Mouse (Mus musculus): ENCODE data around the gene Zmiz2. TPM values are rescaled to one million over a fixed set of nuclear protein-coding genes. Genes with fewer than 3 reads are reported as not detected.
"Not testable (repeated sequence)": the region's sequence is repeated elsewhere in the genome, so short reads cannot be mapped to it uniquely, and the experiment has no call there.

Gene Zmiz2
- total RNA-seq, 1 experiment: 19.6 TPM

DNA sequence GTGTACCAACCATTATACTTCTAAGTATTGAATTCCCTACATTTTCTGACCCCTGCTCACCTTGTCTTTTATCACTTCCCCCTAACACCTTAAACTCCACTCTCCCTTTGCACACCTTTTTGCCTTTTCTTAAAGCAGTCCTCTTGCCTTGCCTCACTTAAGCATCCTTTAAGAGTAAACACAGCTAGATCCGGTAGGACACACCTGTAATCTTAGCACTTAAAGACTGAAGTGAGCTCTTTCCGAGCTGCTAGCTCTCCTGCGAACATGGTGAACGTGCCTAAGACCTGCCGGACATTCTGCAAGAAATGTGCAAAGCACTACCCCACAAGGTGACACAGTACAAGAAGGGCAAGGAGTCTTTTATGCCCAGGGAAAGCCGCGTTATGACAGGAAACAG, 57.1 kb downstream of the Zmiz2 start:
- in situ Hi-C loops (cut with MboI; ENCODE audit: low sequenced_read_pairs in 2 of 2, unreplicated experiment in 2 of 2): no loop called here
- H3K36me3 ChIP-seq (ENCODE audit: control insufficient read depth, insufficient read depth, low read length, poor library complexity, severe bottlenecking): 0 out of 2 replicates have a peak, but pooled peaks cover 2% of the 10 kb centered on the region
- no peak for TF ChIP-seq HCFC1 (IDR thresholded peaks at IDR 0.05; ENCODE audit: borderline replicate concordance, insufficient read depth, low read length)
- TF ChIP-seq ZC3H11A (IDR thresholded peaks at IDR 0.05; ENCODE audit: borderline replicate concordance, low read depth, low read length): no peak
- no peak for TF ChIP-seq MAFK (IDR thresholded peaks at IDR 0.05; ENCODE audit: insufficient read depth, low read depth, low read length)
- TF ChIP-seq ZNF384 (IDR thresholded peaks at IDR 0.05; ENCODE audit: low read depth, low read length): no peak
- TF ChIP-seq CHD2 (IDR thresholded peaks at IDR 0.05; ENCODE audit: low read depth, low read length): no peak
- H3K9me3 ChIP-seq (ENCODE audit: control insufficient read depth, insufficient read depth, low read depth, low read length): no peaks in the 10 kb centered on the region
- no peak overlapping the region for H3K9ac ChIP-seq (ENCODE audit: insufficient read depth, low read depth, low read length, poor library complexity, severe bottlenecking)
- H3K4me1 ChIP-seq (ENCODE audit: control insufficient read depth in 2 of 2, insufficient read depth in 2 of 2, low read length in 2 of 2, poor library complexity in 1 of 2): peaks cover 0 to 4% of the 10 kb centered on the region in 2 experiments; a peak in 2 of 4 replicates
- no peak overlapping the region for H3K27ac ChIP-seq (ENCODE audit: insufficient read depth, low read depth, low read length, poor library complexity, severe bottlenecking)
- no peak overlapping the region for H3K4me3 ChIP-seq (ENCODE audit: insufficient read depth in 1 of 2, low read depth in 1 of 2, low read length in 2 of 2, poor library complexity in 1 of 2, severe bottlenecking in 1 of 2)
- DNase-seq (ENCODE audit: low read depth, low spot score): no peak

DNA sequence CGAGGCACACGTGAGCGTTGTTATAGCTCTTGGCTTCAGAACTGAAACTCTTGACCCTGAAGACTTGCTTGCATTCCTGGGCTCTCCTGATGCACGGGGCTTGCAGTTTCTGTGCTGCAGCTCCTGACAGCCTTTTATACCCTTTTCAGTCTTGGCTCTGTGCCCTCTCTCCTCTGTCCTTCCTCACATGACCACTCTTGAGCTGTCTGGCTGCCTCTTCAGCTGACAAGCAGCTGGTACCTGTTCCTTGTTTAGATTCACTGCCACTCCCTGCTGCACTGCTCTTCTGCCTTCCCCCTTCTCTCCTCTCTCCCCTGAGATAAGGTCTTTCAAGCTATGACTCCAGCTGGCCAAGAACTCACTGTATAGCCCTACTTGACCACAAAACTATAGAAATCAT, 58.6 kb downstream of the Zmiz2 start:
- no peaks in the 10 kb centered on the region for H3K9me3 ChIP-seq (ENCODE audit: control insufficient read depth, insufficient read depth, low read depth, low read length)
- H3K4me1 ChIP-seq (ENCODE audit: control insufficient read depth in 2 of 2, insufficient read depth in 2 of 2, low read length in 2 of 2, poor library complexity in 1 of 2): peaks cover 0 to 4% of the 10 kb centered on the region in 2 experiments; a peak in 2 of 4 replicates
- H3K4me3 ChIP-seq (ENCODE audit: insufficient read depth in 1 of 2, low read depth in 1 of 2, low read length in 2 of 2, poor library complexity in 1 of 2, severe bottlenecking in 1 of 2): no peak overlapping the region
- no peak overlapping the region for H3K9ac ChIP-seq (ENCODE audit: insufficient read depth, low read depth, low read length, poor library complexity, severe bottlenecking)
- no peak overlapping the region for H3K27ac ChIP-seq (ENCODE audit: insufficient read depth, low read depth, low read length, poor library complexity, severe bottlenecking)
- no peaks in the 10 kb centered on the region for H3K36me3 ChIP-seq (ENCODE audit: control insufficient read depth, insufficient read depth, low read length, poor library complexity, severe bottlenecking)
- no peak for DNase-seq (ENCODE audit: low read depth, low spot score)
- in situ Hi-C loops (cut with MboI; ENCODE audit: low sequenced_read_pairs in 2 of 2, unreplicated experiment in 2 of 2): no loop called here
- TF ChIP-seq MAFK (IDR thresholded peaks at IDR 0.05; ENCODE audit: insufficient read depth, low read depth, low read length) (no peak), ZNF384 (IDR thresholded peaks at IDR 0.05; ENCODE audit: low read depth, low read length) (no peak), CHD2 (IDR thresholded peaks at IDR 0.05; ENCODE audit: low read depth, low read length) (no peak), HCFC1 (IDR thresholded peaks at IDR 0.05; ENCODE audit: borderline replicate concordance, insufficient read depth, low read length) (no peak)

DNA sequence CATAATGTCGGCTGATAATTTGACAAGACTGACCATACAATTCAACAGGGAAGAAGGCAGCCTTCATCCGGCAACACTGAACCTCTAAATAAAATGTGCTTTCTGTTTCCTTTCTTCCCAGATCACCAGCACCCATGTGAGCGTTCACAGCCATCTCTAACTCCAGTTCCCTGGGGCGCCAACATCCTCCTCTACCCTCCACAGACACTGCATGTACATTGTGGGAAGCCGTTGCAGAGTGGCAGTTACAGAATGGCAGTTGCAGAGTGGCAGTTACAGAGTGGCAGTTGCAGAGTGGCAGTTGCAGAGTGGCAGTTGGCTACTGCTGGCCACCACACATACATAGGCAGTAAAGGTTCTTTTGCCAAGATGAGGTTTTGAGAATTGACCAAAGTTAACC, 59.3 kb downstream of the Zmiz2 start:
- H3K9me3 ChIP-seq (ENCODE audit: control insufficient read depth, insufficient read depth, low read depth, low read length); H3K27ac ChIP-seq (ENCODE audit: insufficient read depth, low read depth, low read length, poor library complexity, severe bottlenecking); H3K36me3 ChIP-seq (ENCODE audit: control insufficient read depth, insufficient read depth, low read length, poor library complexity, severe bottlenecking); DNase-seq (ENCODE audit: low read depth, low spot score); H3K9ac ChIP-seq (ENCODE audit: insufficient read depth, low read depth, low read length, poor library complexity, severe bottlenecking); H3K4me1 ChIP-seq (ENCODE audit: control insufficient read depth in 2 of 2, insufficient read depth in 2 of 2, low read length in 2 of 2, poor library complexity in 1 of 2); in situ Hi-C loops (cut with MboI; ENCODE audit: low sequenced_read_pairs in 2 of 2, unreplicated experiment in 2 of 2); H3K4me3 ChIP-seq (ENCODE audit: insufficient read depth in 1 of 2, low read depth in 1 of 2, low read length in 2 of 2, poor library complexity in 1 of 2, severe bottlenecking in 1 of 2): not testable (repeated sequence)

Other genes starting within 250 kb of the Zmiz2 start
- gene A730071L15Rik, start 189.0 kb upstream of the Zmiz2 start, total RNA-seq (2012; rRNA removed): 0.58 and 1.2 TPM in 2 replicates
- gene Nudcd3, start 188.7 kb upstream of the Zmiz2 start, total RNA-seq (2012; rRNA removed): 59.3 and 71.1 TPM in 2 replicates
- 0.40 and 0.48 TPM in 2 replicates for gene Npc1l1, start 158.9 kb upstream of the Zmiz2 start, total RNA-seq (2012; rRNA removed)
- gene Ddx56, start 121.3 kb upstream of the Zmiz2 start, total RNA-seq (2012; rRNA removed): 170 and 199 TPM in 2 replicates
- 79.7 and 98.6 TPM in 2 replicates for gene Tmed4, start 114.2 kb upstream of the Zmiz2 start, total RNA-seq (2012; rRNA removed)
- 68.4 and 69.6 TPM in 2 replicates for gene Ogdh, start 97.4 kb upstream of the Zmiz2 start, total RNA-seq (2012; rRNA removed)
- 4,715 and 6,168 TPM in 2 replicates for gene Ppia, start 26.4 kb downstream of the Zmiz2 start, total RNA-seq (2012; rRNA removed)
- 192 and 294 TPM in 2 replicates for gene H2afv, start 55.4 kb downstream of the Zmiz2 start, total RNA-seq (2012; rRNA removed)
- 39.7 and 49.8 TPM in 2 replicates for gene Purb, start 86.8 kb downstream of the Zmiz2 start, total RNA-seq (2012; rRNA removed)
- gene Myo1g, start 131.9 kb downstream of the Zmiz2 start, total RNA-seq (2012; rRNA removed): 11.6 TPM in 2 replicates
- 27.8 and 36.7 TPM in 2 replicates for gene Ccm2, start 157.8 kb downstream of the Zmiz2 start, total RNA-seq (2012; rRNA removed)
- 0.85 and 1.4 TPM in 2 replicates for gene Nacad, start 217.0 kb downstream of the Zmiz2 start, total RNA-seq (2012; rRNA removed)
- 178 and 226 TPM in 2 replicates for gene Tbrg4, start 237.0 kb downstream of the Zmiz2 start, total RNA-seq (2012; rRNA removed)
- gene Wap, start 249.6 kb downstream of the Zmiz2 start, total RNA-seq (2012; rRNA removed): not detected in 2 replicates